Mouse (Mus musculus): ENCODE data around the gene Cadps. TPM values are rescaled to one million over a fixed set of nuclear protein-coding genes. Genes with fewer than 3 reads are reported as not detected.
A peak's percentile ranks its signal among the peaks of the same experiment; 100 is the strongest.

Gene Cadps
- polyA plus RNA-seq, 1 experiment from 2014 or later: 2.8 TPM

DNA sequence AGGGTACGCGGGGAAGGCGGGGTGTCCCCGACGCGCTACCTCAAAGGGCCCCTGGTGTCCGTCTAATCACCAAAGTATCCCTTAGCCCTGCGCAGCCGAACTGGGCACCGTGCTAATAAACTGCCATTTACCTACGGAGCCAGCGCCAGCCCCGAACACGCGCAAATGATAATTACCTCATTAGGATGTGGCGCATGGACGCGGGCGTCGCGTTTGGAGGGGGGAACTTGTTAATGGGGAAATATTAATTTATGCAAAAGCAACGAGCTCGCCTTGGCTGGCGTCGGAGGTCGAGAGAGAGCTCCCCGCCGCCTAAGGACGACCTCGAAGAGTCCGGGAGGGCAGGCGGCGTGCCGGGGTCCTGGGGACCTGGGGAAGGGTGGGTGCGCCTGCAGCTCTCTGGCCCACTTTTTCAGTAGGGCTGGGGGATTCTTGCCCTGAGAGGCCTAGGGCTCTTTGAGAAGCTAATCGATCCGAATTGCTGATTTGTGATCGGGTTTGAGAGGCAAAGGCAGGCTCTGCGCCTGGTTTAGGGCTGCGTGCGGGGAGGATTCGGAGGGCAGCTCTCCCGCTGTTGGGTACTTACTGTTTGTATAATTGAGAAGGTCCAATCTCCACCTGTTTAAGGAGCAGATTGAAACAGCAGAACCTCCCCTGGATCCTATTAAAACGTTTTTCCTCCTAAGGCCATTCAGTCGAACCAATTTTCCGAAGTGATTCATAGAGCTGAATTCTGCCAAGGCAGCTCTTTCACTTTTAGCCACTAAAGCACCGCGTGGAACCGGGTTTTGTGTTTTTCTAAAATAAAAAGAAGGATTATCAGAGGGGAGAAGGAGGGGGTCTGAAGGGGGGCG is 476.6 kb downstream of the Cadps start:
- H3K4me1 ChIP-seq: peaks cover 94% of the 10 kb centered on the region
- peak overlapping the region; percentile 96 for H3K27ac ChIP-seq
- H3K4me3 ChIP-seq: peak overlapping the region; percentile 71
- WGBS: under 1% methylated on average over 50 of the region's 50 CpGs
- H3K36me3 ChIP-seq (replicated peaks): peaks cover 22% of the 10 kb centered on the region
- H3K27me3 ChIP-seq (ENCODE audit: poor library complexity, severe bottlenecking): peaks cover 100% of the 10 kb centered on the region
- DNase-seq (ENCODE audit: extremely low spot score, low spot score): peak; percentile 77
- no peaks in the 10 kb centered on the region for H3K9me3 ChIP-seq

DNA sequence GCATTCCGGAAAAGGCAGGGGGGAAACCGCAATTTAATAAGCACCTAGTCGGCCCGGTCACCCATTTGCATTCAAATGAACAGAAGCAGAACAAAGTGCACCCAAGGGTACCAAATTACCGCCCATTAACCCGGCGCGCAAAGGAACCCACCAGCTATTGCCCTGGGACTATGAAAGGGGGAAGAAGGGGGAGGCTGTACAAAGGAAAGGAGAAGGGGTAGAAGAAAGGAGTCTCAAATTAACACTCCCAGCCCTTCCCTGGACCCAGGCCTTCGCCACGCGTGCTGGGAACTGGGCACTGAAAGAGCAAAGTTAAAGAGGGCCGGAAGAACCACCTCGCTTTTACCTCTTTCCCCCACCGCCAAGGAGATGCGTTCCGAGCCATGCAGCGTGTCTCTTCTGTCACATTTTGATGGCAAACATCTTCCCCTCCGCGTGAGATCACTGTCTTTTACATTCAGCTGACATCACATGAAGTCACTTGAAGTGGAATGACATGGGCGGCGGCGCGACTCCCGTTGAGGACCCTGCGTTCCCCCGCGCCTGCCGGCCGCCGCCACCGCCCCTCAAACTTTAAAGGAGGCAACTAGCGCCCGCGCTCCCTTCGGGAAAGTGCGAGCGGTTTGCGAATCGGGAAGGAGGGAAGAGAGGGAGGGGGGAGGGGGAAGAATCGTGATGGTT is 477.5 kb downstream of the Cadps start:
- under 1% methylated on average over 40 of the region's 40 CpGs for WGBS
- DNase-seq (ENCODE audit: extremely low spot score, low spot score): peak; percentile 72
- peak overlapping the region; percentile 96 for H3K27ac ChIP-seq
- no peaks in the 10 kb centered on the region for H3K9me3 ChIP-seq
- peaks cover 22% of the 10 kb centered on the region for H3K36me3 ChIP-seq (replicated peaks)
- H3K27me3 ChIP-seq (ENCODE audit: poor library complexity, severe bottlenecking): peaks cover 100% of the 10 kb centered on the region
- peak overlapping the region; percentile 71 for H3K4me3 ChIP-seq
- peaks cover 97% of the 10 kb centered on the region for H3K4me1 ChIP-seq

DNA sequence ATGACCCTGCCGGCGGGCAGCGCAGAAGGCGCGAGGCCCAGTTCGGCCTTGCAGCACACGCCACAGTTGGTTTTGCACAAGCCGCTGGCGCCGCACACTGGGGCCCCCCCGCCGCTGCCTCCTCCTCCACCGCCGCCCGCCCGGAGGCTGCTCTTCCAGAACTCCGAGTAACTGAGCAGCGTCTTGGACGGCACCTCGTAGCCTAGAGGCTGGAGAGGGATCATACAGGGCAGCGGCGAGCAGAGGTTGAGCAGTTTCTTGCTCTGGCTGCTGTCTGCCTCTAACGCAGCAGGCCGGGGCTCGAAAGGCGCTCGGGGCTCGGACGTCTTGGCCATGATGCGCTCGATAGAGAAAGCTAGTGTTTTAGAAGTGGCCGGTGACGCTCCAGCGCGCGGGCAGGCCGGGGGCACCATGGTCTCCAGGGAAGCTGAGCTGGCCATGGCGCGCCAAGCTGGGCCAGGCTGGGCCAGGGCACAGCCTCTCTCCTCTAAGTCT is 478.1 kb downstream of the Cadps start:
- H3K27me3 ChIP-seq (ENCODE audit: poor library complexity, severe bottlenecking): peaks cover 100% of the 10 kb centered on the region
- peaks cover 97% of the 10 kb centered on the region for H3K4me1 ChIP-seq
- peak overlapping the region; percentile 71 for H3K4me3 ChIP-seq
- H3K9me3 ChIP-seq: no peaks in the 10 kb centered on the region
- peaks cover 22% of the 10 kb centered on the region for H3K36me3 ChIP-seq (replicated peaks)
- under 1% methylated on average over 39 of the region's 39 CpGs for WGBS
- DNase-seq (ENCODE audit: extremely low spot score, low spot score): no peak
- H3K27ac ChIP-seq: peak overlapping the region; percentile 96

DNA sequence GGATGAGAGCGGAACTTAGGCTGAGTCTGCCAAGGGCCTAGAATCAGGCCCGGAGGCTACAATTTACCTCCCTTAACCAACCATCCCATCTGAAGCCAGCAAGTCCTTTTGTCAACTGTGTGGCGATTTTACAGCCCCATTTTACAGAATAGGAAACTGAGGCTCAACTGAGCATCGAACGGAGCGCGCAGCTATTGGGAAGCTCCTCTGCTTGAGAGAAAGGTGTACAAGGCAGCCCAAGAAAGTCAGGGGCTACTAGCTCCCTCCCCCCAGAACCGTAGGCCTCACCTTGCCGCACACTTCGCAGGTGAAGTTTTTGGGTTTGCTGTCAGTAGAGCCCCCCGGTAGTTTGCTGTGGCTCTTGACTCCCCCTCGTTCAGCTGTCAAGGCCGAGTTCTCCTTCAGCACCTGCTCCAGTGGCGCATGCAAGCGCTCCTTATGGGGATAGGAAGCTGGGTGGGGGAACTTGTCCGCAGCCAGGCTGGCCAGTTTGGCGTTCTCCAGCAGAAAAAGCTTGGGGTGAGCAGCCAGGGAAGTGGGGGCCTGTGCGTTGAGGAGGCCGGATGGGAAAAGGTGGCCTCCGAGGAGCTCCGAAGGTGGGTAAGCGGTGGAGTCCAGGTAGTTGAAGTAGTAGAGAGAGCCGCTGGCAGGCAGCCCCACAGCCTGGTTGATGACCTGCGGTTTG is 478.7 kb downstream of the Cadps start:
- Histone ChIP-seq H3K36me3 (replicated peaks) (peaks cover 22% of the 10 kb centered on the region), H3K9me3 (no peaks in the 10 kb centered on the region), H3K27me3 (ENCODE audit: poor library complexity, severe bottlenecking) (peaks cover 100% of the 10 kb centered on the region), H3K27ac (peak overlapping the region; percentile 96), H3K4me3 (peak overlapping the region; percentile 71), H3K4me1 (peaks cover 97% of the 10 kb centered on the region)
- WGBS: 2% methylated on average over 24 of the region's 24 CpGs
- DNase-seq (ENCODE audit: extremely low spot score, low spot score): peak; percentile 50

DNA sequence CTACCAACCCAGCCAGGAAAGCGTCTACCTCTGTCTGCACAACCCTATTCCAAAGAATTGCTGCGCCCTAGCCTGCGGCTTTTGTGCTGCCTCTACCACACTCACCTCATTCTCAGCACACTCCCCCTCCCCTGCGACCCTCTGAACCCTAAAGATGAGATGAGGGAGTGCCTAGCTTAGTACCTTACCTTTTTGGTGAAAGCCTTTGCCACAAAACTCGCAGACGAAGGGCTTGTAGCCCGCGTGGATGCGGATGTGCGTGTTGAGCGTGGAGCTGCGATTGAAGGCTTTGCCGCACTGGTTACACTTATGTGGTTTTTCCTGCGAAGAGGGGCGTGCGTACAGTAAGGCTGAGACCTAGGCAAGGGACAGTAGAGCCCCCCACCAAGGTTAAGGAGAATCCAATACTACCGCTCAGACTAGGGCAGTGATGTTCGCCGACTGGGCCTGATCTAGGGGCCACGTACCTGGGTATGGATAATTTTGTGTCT is 479.4 kb downstream of the Cadps start:
- 1% methylated on average over 20 of the region's 20 CpGs for WGBS
- Histone ChIP-seq H3K27me3 (ENCODE audit: poor library complexity, severe bottlenecking) (peaks cover 100% of the 10 kb centered on the region), H3K27ac (peak overlapping the region; percentile 96), H3K4me1 (peaks cover 97% of the 10 kb centered on the region), H3K9me3 (no peaks in the 10 kb centered on the region), H3K36me3 (replicated peaks) (peaks cover 22% of the 10 kb centered on the region), H3K4me3 (peak overlapping the region; percentile 71)
- peak; percentile 38 for DNase-seq (ENCODE audit: extremely low spot score, low spot score)

DNA sequence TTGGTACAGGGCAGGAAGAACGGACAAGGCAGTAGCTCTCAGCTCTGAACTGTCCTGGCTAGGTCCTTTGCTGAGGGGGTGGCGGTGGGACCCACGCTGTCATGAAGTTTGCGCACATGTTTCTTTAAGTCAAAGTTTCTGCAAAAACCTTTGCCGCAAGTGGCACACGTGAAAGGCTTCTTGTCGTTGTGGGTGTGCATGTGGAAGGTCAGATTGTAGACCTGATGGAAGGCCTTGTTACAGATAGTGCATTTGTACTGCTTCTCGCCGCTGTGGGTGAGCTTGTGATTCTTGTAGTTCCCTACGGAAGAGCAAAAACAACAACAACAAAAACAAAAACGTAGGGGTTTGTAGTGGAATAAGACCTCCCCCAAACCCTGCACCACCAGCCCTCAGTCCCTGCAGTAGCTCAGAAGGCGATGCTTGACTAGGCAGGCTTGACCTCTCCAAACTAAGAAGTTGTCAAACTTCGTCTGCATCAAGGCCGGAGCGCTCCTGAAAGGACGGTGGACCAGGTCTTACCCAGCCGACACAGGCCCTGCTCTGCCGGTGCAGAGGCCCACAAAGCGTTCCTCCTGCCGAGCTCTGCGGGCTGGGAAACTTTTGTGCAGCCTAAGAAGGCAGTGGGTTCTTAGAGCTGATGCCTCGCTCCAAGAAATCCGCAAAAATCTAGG is 480.3 kb downstream of the Cadps start:
- peak; percentile 48 for DNase-seq (ENCODE audit: extremely low spot score, low spot score)
- Histone ChIP-seq H3K4me1 (peaks cover 94% of the 10 kb centered on the region), H3K36me3 (replicated peaks) (peaks cover 22% of the 10 kb centered on the region), H3K27ac (peak overlapping the region; percentile 96), H3K27me3 (ENCODE audit: poor library complexity, severe bottlenecking) (peaks cover 100% of the 10 kb centered on the region), H3K9me3 (no peaks in the 10 kb centered on the region), H3K4me3 (peak overlapping the region; percentile 71)
- WGBS: 2% methylated on average over 23 of the region's 23 CpGs

DNA sequence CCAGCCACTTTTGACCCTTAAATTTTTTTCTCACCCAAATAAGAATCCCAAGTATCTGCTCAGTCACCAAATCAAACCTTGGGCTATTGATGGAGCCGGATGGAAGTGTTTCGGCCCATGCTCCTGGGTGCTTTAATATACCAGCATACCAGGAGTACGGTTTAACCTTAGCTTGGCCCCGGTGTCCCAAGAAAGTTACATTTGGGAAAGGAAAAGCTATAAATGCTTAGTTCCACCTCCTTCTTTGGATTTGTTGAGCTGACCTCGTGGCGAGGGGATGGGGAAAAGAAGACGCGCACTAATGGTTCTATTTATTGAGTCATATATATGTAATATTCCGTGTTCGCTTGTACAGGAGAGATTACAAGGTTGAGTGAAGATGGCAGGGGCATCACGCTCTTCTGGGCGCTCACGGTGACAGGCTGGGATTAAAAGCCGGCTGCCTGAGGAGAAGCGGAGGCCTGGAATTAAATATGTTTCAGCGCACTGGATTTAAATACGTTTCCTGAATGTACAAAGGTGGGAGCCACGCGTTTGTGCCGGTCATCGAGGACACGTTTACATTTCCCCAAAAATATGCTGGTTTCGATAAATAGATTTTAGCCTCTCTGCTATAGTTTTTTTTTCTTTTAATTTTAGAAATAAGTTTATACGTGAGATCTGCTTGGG is 481.0 kb downstream of the Cadps start:
- H3K4me3 ChIP-seq: peak overlapping the region; percentile 71
- peaks cover 100% of the 10 kb centered on the region for H3K27me3 ChIP-seq (ENCODE audit: poor library complexity, severe bottlenecking)
- peaks cover 94% of the 10 kb centered on the region for H3K4me1 ChIP-seq
- peak overlapping the region; percentile 96 for H3K27ac ChIP-seq
- DNase-seq (ENCODE audit: extremely low spot score, low spot score): peak; percentile 42
- H3K9me3 ChIP-seq: no peaks in the 10 kb centered on the region
- H3K36me3 ChIP-seq (replicated peaks): peaks cover 22% of the 10 kb centered on the region
- WGBS: 3% methylated on average over 24 of the region's 24 CpGs

DNA sequence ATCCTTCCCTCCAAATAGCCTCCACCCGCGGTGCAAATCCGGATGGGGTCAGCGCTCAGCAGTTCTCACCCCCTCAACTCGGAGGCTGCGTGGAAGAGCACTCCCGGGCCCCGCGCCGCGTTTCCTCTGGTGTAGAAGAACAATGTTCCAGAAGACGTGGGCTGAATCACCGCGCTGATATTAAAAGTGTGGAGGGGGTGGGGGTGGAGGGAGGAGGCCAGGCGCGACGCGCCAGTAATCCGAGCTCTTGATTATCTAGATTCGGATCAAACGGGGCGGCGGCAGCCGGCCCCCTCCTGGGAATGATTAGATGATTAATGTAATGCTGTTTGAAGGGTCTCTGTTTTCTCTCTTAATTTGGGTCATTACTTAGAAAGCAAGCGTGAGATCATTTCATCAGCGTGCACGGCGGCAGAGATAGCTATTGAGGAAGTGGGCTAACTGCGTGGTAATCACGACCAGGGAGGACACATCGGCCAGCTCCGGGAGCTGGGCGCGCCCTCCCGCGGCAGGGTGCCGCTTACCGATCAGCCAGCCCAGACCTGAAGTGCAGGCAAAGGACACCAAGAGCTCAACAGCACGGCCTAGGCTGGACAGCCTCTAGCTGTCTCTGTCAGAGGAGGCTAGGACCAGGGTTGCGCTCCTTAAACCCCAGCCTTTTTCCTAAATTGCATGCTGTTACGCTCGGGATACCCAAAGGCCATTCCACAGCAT is 481.6 kb downstream of the Cadps start:
- WGBS: under 1% methylated on average over 42 of the region's 42 CpGs
- peaks cover 96% of the 10 kb centered on the region for H3K4me1 ChIP-seq
- peak overlapping the region; percentile 71 for H3K4me3 ChIP-seq
- H3K36me3 ChIP-seq (replicated peaks): peaks cover 22% of the 10 kb centered on the region
- peak; percentile 72 for DNase-seq (ENCODE audit: extremely low spot score, low spot score)
- peak overlapping the region; percentile 96 for H3K27ac ChIP-seq
- peaks cover 100% of the 10 kb centered on the region for H3K27me3 ChIP-seq (ENCODE audit: poor library complexity, severe bottlenecking)
- no peaks in the 10 kb centered on the region for H3K9me3 ChIP-seq

DNA sequence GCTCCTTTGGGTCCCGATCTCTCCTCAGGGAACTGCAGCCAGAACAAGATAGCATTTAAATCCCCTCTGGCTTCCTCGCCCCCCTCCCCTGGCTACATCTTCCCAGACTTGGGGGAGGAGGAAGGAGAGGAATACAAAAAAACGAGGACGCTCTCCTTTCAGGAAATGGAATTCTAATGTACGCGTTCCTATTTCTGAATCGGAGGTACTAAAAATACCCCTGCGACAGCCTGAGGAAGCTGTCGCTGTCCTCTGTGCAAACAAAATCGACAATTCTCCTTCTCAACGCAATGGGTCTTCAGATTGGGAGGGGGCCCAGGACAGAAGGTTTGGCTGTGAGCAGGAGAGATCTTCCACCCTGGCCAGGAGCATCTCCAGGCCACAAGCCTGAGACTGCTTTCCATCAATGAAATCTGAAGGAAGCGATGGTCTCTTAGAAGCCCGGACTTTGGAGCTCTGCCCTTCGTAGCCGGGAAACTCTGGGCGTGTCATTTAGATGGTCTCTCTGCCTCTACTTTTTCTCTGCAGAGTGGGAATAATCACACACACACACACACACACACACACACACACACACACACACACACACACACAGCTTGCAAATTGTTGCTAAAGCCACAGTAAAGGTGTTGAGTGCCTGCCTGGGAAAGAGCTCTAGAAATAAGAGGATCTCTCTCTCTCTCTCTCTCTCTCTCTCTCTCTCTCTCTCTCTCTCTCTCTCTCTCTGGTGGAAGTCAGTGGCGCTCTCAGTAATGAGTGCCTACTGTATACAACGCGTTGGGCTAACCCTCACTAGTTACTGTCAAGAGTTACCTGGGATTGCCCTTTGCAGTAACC is 482.4 kb downstream of the Cadps start:
- H3K4me1 ChIP-seq: peaks cover 94% of the 10 kb centered on the region
- H3K36me3 ChIP-seq (replicated peaks): peaks cover 22% of the 10 kb centered on the region
- no peaks in the 10 kb centered on the region for H3K9me3 ChIP-seq
- peak overlapping the region; percentile 96 for H3K27ac ChIP-seq
- under 1% methylated on average over 19 of the region's 19 CpGs for WGBS
- peaks cover 100% of the 10 kb centered on the region for H3K27me3 ChIP-seq (ENCODE audit: poor library complexity, severe bottlenecking)
- H3K4me3 ChIP-seq: peak overlapping the region; percentile 71
- peak; percentile 53 for DNase-seq (ENCODE audit: extremely low spot score, low spot score)

DNA sequence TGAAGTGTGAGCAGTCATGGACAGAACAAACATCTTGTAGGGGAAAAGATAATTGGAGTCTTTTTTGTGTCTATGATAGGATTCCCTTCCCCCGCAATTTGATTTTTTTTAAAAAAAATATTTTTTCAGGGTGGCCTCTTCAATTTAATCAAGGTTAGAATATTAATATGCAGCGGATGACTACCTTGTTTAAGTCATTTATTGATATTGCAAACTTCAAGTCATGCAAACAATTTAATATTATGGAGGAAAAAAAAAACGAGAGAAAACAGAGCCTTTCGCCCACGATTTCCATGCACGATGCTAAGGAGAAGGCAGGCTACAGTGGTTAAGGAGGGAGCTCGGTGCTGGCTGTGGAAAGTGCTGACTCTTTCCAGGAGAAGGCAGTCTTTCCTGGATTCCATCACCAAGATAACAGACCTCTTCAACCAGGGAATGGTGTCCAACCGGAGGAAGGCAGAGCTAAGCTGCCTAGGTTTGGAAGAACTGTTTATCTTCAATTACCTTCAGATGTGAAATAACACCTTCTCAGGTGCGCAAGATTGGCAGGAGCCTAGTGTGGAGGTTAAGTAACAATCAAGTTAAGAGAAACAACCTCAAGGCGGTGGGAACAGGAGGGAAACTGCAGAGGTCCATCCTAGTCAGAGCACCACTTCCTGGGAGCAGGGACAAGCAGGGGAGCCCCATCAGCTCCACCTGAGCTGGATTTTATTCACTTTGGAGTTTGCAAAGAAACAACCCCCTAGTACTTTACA is 483.9 kb downstream of the Cadps start:
- H3K9me3 ChIP-seq: no peaks in the 10 kb centered on the region
- no peak for DNase-seq (ENCODE audit: extremely low spot score, low spot score)
- H3K4me1 ChIP-seq: peaks cover 89% of the 10 kb centered on the region
- WGBS: under 1% methylated on average over 10 of the region's 10 CpGs
- H3K27me3 ChIP-seq (ENCODE audit: poor library complexity, severe bottlenecking): peaks cover 100% of the 10 kb centered on the region
- H3K27ac ChIP-seq: peak overlapping the region; percentile 96
- peak overlapping the region; percentile 71 for H3K4me3 ChIP-seq
- H3K36me3 ChIP-seq (replicated peaks): peaks cover 21% of the 10 kb centered on the region
